Mouse (Mus musculus): Measurements from ENCODE around the gene Gm10840.

Gm10840 gene

GRCm38 (mm10) chr11:106159921-106160840 is 469 bp upstream of the Gm10840 start:
- in situ Hi-C loops (cut with MboI, MseI) = no loop called here

DNA sequence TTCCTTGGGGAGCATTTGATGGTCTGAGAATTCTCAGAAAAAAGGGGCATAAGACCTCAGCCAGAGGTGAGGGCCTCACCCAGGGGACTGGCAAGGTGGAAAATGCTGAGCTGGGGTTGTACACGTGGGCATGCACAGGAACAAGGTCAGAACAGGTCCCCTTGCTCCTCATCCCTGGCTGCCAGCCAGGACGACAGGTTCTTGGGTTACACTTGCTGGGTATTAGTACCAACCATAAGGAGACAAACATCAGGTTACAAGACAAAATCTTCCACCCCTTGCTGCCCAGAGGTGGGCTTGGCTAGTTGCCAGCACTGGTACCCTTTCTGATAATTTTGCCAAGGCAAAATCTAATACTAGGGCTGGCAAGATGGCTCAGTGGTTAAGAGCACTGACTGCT is 1.6 kb downstream of the Gm10840 start:
- in situ Hi-C loops (cut with MboI, MseI) = no loop called here

DNA sequence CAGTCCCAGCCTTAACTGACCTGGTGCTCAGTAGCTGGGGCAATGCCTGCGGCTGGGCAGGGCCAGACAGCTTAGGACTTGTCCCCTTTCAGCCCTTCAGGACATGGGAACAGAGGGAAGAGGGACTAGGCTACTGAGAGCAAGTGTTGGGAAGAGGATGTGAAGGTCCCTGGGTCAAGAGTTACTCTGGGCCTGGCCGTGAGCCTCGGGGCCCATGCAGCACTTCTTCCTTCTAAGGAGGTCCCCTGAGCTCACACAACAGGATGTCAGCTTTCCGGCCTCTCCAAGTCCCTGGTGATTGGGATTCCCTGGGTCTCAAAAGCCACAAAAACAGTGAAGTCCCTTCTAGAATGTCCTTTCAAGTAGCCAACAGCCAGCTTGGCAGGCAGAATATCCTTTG is 2.9 kb downstream of the Gm10840 start:
- in situ Hi-C loops (cut with MboI, MseI) = no loop called here

DNA sequence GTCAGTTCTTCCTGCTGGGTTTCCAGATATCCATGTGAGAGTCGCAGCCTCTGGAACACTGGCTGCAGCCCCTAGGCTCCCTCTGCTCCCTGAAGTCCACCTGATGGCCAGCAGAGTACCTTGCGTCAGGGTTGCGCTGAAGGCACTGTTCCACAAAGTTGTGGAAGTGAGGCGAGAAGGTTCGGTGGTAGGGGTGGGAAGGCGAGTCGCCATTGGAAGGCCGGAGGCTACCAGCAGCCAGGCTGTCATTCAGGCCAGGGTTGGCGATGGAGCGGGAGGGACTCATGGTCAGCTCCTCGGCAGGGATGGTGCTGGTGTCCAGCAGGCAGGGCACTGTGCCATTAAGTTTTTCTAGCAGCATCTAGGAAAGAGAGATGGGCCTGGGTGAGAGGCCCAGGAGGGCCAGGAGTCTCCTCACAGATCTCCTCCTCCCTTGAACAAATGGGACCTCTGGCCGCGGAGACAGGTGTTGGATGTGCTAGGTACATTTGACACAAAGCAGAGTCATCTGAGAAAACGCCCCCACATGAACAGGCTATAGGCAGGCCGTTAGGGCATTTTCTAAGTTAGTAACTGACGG is 4.0 kb downstream of the Gm10840 start:
- in situ Hi-C loops (cut with MboI, MseI) = no loop called here

GRCm38 (mm10) chr11:106167435-106167834 is 6.8 kb downstream of the Gm10840 start:
- in situ Hi-C loops (cut with MboI, MseI) = no loop called here

DNA sequence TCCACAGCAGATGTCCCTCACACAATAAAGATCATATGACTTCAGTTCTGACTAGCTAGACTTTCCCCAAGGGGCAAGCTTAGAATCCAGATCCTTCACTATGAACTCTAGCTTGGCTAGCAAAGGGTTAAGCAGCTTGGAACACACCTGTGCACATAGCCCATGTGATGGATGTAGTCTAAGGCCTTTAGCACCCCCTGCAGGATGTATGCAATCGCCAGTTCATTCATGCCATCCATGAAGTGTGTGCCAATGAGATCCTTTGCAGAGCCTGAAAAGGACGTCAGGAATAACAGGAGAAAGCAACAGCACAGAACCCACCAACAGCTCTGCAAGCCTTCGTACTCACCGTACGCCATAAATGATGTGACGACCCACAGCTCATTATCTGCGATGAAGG is 10.2 kb downstream of the Gm10840 start:
- in situ Hi-C loops (cut with MboI, MseI) = no loop called here

DNA sequence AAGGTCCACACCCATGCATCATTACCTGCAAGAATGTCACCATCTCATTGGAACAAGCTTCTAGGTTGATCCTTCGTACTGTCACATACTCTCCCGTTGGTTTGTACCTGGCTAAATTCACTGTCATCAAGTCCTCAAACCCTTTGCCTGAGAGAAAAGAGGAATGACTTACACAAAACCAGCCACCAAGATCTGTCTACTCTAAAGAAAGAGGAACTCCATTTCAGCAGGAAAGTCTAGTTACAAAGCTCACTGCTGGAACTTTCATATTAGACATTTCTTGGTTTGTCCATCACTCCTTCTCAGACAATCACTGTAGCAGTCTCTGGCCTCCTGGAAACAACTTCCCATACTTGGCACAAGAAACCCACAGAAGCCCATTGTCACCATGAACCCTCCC is 12.6 kb downstream of the Gm10840 start:
- in situ Hi-C loops (cut with MboI, MseI) = no loop called here

DNA sequence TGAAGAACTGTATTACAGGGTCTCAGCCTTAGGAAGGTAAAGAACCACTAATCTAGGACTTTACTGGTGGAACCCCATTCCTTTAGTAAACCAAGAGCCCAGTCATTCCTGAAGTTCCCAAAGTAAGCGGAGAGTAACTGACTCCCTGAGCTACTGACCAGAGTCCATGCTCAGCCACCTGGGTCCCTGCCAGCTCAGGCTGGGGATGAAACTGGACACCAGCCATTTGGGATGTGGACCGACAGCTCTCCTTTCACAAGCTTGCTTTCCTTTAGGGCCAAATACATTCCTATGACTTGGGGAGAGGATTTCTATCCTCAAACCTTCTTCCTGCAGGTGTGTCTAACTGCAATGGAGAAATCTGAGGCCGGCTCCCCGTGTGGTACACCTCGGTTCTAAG is 13.7 kb downstream of the Gm10840 start:
- in situ Hi-C loops (cut with MboI, MseI) = no loop called here

DNA sequence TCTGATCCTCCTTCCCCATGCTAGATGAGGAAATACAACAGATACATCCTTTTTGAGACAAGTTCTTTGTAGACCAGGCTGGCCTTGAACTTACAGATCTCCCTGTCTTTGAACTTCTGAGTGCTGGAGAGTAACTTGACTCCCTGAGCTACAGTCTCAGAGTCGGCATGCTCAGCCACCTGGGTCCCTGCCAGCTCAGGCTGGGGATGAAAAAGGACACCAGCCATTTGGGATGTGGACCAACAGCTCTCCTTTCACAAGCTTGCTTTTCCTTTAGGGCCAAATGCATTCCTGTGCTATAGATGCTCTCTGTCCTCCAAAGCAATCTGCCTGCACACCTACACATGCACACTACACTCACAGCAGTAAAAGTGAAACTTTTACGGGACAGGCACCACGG is 14.4 kb downstream of the Gm10840 start:
- in situ Hi-C loops (cut with MboI, MseI) = no loop called here

GRCm38 (mm10) chr11:106176372-106176771 is 15.7 kb downstream of the Gm10840 start:
- in situ Hi-C loops (cut with MboI, MseI) = no loop called here

DNA sequence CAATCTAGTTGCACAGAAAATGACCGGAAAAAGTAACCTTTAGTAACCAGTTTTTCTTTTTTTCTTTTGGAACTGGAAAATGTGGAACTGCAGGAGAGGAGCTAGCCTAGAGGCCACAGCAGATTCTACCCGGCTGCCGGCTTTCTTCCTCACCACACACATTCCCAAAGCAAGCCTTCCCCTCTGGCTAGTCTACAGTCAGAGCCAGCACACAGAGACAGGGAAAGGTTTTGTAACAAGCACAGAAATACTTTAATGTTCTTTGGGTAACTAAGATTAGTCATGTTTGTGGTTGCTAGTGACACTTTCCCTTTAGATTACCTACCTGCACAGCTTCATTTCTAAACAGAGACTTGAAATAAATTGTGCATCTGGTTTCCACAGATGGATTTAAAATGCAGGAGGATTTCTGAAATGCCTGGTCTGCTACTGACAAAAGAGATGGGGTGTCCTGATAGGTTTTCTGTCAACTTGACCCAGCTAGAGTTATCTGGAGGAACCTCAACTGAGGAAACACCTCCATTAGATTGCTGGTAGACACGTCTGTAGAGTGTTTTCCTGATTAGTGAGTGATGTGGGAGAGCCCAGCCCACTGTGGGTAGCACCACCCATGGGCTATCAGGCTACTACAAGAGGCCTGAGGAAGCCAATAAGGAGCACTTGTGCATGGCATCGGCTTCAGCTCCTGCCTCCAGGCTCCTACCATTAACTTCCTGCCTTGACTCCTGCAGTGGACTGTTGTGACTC is 17.6 kb downstream of the Gm10840 start:
- in situ Hi-C loops (cut with MboI, MseI) = no loop called here

DNA sequence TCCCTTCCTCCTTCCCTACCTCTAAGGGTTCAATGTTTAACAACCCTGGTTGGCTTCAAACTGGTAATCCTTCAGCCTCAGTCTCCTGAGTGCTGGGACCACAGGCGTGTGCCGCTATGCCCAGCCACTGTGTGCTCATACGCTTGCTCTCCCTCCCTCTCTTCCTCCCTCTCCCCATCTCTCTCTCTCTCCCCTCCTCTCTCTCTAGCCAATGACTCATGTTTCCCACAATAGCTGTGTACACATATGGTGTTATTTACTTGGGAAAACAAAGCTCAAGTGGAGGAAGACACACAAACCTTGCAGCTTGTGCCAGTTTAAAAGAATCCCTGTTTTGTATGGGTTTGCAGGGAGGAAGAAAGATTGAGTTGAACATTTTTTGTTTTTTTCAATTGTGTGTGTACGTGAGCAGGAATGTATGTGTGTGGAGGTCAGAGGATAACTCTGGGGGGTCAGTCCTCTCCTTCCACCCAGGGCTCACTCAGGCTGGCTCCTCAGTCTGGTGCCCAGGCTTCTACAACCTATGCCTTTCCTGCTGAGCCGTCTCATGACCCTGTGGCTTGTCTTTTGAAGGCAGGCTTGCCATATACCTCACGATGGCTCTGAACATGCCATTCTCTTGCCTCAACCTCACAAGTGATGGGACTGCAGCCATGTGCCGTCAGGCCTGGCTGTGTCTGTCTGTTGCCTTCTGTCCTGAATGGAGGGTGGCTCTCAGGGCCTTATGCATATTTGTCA is 19.2 kb downstream of the Gm10840 start:
- in situ Hi-C loops (cut with MboI, MseI) = loop anchor here (10.0 kb wide), 1 partner anchor 255 kb away; no protein-coding TSS in a partner anchor

DNA sequence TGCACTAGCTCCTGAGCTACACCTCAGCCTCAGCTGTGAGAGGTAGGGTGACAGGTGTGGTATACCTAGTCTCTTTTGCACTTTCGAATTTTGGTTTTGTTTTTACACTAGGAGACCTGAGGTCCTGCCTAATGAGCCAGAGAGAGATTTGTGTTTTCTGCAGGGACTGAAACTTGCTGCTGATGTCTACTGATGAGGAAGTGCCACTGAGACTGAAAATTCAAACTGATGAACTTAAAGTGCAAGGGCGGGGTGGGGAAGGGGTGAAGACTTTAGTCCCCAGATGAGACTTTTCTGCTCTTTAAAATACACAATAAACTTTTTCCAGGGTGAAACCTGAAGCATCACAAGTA is 19.8 kb downstream of the Gm10840 start:
- in situ Hi-C loops (cut with MboI, MseI) = loop anchor here (10.0 kb wide), 1 partner anchor 256 kb away; no protein-coding TSS in a partner anchor

DNA sequence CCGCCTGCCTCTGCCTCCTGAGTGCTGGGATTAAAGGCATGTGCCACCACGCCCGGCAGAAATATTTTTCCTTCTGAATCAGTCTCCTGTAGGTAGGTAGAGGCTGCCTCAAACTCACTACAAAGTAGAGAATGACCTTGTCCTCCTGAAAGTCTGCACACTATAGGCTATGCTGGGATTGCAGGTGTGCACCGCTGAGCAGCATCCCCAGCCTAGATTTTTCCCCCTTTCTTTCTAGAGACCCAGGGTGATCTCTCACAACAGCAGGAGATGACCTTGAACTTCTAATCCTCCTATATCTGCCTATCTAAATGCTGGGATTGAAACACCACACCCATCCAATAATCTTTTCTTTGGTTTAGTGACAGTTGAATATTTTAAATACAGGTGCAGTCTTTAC is 26.7 kb downstream of the Gm10840 start:
- in situ Hi-C loops (cut with MboI, MseI) = loop anchor here (10.0 kb wide), 1 partner anchor 263 kb away; no protein-coding TSS in a partner anchor

GRCm38 (mm10) chr11:106191716-106192115 is 31.1 kb downstream of the Gm10840 start:
- in situ Hi-C loops (cut with MboI, MseI) = no loop called here

- in situ Hi-C loops (cut with MboI, MseI) = no loop called here
Measured at GRCm38 (mm10) chr11:106192241-106192640, 31.6 kb downstream of the Gm10840 start.

GRCm38 (mm10) chr11:106192657-106193370 is 32.2 kb downstream of the Gm10840 start:
- in situ Hi-C loops (cut with MboI, MseI) = no loop called here

- in situ Hi-C loops (cut with MboI, MseI) = no loop called here
Measured at GRCm38 (mm10) chr11:106193371-106194154, 32.9 kb downstream of the Gm10840 start.

DNA sequence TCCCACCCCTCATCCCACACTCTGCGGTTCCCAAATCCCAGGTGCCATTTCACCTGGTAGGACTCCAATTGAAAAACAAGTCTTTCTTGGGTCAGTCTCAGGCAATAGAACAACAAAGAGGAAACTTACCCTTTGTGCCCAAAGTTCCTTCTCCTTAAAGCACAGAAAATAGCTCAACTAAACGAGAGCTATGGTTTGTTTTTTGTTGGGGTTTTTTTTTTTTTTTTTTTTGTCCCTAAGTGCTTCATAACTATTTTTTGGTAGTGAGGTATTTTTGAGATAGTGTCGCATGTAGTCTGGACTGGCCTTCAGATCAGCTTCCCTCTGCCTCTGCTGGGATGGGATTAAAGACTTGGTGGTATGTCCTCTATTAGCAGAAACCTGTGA is 33.5 kb downstream of the Gm10840 start:
- in situ Hi-C loops (cut with MboI, MseI) = no loop called here

DNA sequence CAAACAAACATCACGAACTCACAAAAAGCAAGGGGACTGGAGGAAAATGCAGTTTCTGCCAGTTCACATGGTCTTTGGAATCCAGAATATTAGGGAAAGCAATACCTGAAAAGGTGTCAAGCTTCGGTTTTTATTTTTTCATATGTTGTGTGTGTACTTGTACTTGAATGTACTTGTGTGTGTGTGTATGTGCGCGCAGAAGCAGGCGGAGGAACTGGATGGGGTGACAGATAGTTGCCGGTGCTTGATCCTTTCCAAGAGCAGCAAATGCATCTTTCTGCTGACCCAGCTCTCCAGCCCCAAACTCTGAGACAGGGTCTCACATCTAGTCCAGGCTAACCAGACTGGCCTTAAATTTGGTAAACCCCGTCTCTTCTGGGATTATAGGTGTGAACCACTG is 34.2 kb downstream of the Gm10840 start:
- in situ Hi-C loops (cut with MboI, MseI) = no loop called here
